Mouse (Mus musculus) heart, adult 2 months (tissue): Measurements from ENCODE around the gene Sept5.

Experiments used
- CTCF ChIP-seq: fragments of 200-600 bp; IDR thresholded peaks from 2 replicates; pipeline ENCODE4 v1.8.1; 2022; ENCODE audit warnings: antibody characterized with exemption, mild to moderate bottlenecking, moderate library complexity
- EP300 ChIP-seq: fragments of 200-500 bp; IDR thresholded peaks from 2 replicates; pipeline ENCODE4 v1.6.1; 2011; ENCODE audit warnings: low read depth, low read length, control low read depth; ENCODE audit not compliant: insufficient read depth
- POLR2A ChIP-seq: fragments of 200-500 bp; IDR thresholded peaks from 2 replicates; pipeline ENCODE4 v1.6.1; 2011; ENCODE audit warnings: mild to moderate bottlenecking, low read depth, low read length, control low read depth; ENCODE audit not compliant: insufficient read depth

DNA sequence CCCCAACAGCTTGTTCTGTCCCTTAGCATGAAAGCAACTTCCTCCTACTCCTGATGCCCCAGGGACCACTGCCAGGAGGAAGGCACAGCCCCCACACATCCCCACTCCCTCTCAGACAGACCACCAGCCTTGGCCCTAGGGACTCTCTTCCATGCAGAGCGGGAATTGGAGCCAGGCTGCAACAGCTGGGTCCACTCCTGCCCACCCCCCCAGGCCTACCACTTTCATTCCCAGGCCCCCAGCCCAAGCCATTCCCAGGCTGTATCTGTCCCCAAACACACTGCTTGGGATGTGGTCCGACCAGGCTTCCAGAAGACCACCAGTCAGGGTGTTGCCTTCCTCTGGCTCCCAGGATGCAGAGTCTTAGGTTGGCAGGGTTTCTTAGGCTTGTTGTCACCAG, 20.7 kb downstream of the Sept5 start:
- TF ChIP-seq POLR2A (no peak), CTCF (no peak), EP300 (no peak)
